Mouse (Mus musculus): ENCODE results near the gene Carmil2. TPM values are rescaled to one million over a fixed set of nuclear protein-coding genes. Genes with fewer than 3 reads are reported as not detected.

The Carmil2 gene
- polyA plus RNA-seq, 1 experiment from 2014 or later, result 0.77 TPM

DNA sequence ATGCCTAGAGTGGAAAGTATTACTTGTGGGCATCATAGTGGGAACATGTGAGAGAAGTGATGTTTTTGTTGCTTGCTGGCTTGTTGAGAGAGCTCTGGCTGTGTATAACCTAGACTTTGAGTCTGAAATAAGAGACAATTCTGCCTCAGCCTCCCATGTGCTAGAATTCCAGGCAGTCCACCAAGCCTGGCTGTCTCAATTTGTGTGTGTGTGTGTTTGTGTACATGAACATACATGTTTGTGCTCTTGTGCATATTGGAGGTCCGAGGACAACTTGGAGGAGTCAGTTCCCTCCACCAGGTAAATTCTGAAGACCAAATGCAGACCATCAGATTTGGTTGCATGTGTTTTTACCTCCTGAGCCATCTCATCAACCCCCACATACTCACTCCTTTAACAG is 40.9 kb upstream of the Carmil2 start:
- Histone ChIP-seq H3K9me3 (ENCODE audit: control insufficient read depth) (no peaks in the 10 kb centered on the region), H3K4me2 (replicated peaks; ENCODE audit: low read depth) (no peak overlapping the region), H3K4me3 (ENCODE audit: low read depth, low read length) (no peak overlapping the region), H3K9ac (ENCODE audit: low read depth, low read length) (no peak overlapping the region), H3K4me1 (replicated peaks; ENCODE audit: control insufficient read depth, insufficient read depth, low read length) (no peaks in the 10 kb centered on the region), H3K27me3 (replicated peaks; ENCODE audit: control insufficient read depth, insufficient read depth, low read length) (no peaks in the 10 kb centered on the region), H3K27ac (ENCODE audit: low read depth, low read length) (no peak overlapping the region), H3K36me3 (ENCODE audit: control insufficient read depth, insufficient read depth) (peaks cover 22% of the 10 kb centered on the region)
- ATAC-seq, result no peak
- TF ChIP-seq CTCF (IDR thresholded peaks at IDR 0.05; ENCODE audit: low read depth), result no peak
- 90% methylated on average over 1 of the region's 1 CpGs for WGBS

DNA sequence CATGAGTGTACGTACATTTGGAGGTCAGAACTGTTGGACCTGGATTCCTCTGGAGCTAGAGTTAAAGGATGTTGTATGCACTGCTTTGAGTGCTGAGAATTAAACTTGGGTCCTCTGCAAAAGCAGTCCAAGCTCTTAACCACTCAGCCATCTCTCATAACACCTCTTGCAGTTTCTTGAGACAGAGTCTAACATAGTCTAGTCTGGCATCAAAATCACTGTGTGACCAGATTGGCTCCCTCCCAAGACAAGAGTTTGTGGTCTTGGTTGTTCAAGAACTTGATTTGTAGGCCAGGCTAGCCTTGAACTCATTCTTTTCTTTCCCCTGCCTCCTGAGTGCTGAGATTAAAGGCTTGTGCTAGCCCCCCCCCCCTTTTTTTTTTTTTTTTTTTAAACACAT is 37.1 kb upstream of the Carmil2 start:
- Histone ChIP-seq H3K27me3 (replicated peaks; ENCODE audit: control insufficient read depth, insufficient read depth, low read length) (no peaks in the 10 kb centered on the region), H3K9ac (ENCODE audit: low read depth, low read length) (no peak overlapping the region), H3K4me3 (ENCODE audit: low read depth, low read length) (no peak overlapping the region), H3K4me1 (replicated peaks; ENCODE audit: control insufficient read depth, insufficient read depth, low read length) (0 out of 2 replicates have a peak, but pooled peaks cover 3% of the 10 kb centered on the region), H3K4me2 (replicated peaks; ENCODE audit: low read depth) (no peak overlapping the region), H3K9me3 (ENCODE audit: control insufficient read depth) (no peaks in the 10 kb centered on the region), H3K27ac (ENCODE audit: low read depth, low read length) (no peak overlapping the region), H3K36me3 (ENCODE audit: control insufficient read depth, insufficient read depth) (peaks cover 28% of the 10 kb centered on the region; the same call in 1 of the 2 replicates)
- no peak for ATAC-seq
- no peak for TF ChIP-seq CTCF (IDR thresholded peaks at IDR 0.05; ENCODE audit: low read depth)
- 96% methylated on average over 1 of the region's 1 CpGs for WGBS

DNA sequence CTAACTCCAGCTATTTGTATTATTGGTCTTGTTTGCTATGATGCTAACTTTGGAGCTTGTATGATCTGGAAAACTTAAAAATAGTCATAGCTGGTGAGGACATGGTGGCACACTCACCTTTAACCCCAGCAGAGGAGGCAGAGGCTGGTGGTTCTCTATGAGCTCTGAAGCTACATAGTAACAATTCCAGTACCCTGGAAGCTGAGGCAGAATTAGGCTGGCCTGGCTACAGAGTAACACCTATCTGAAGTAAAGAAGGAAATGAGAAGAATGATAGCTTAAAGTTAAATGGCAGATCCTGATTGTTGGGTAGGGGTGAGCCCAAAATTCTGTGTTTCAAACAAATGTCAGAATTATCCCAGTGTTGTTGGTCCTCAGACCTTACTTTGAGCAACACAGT is 28.4 kb upstream of the Carmil2 start:
- Histone ChIP-seq H3K36me3 (ENCODE audit: control insufficient read depth, insufficient read depth) (peaks cover 17% of the 10 kb centered on the region; the same call in 1 of the 2 replicates), H3K4me2 (replicated peaks; ENCODE audit: low read depth) (no peak overlapping the region)
- ATAC-seq, result no peak

DNA sequence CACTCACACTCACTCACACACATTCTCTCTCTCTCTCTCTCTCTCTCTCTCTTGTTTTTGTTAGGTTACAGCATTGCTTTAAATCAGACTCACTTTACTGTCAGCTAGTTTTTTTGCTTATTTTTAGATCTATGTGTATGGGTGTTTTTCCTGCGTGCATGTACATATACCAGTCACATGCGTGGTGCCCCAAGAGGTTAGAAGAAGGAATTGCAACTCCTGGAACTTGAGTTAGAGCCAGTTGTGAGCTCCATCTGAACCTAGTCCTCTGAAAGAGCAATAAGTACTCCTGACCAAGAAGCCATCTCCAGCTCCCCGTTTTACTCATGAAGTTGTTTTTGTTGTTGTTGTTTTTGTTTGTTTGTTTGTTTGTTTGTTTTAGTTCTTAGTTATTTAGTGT is 24.9 kb upstream of the Carmil2 start:
- no peak overlapping the region for H3K9ac ChIP-seq (ENCODE audit: low read depth, low read length)
- ATAC-seq, result no peak
- H3K36me3 ChIP-seq (ENCODE audit: control insufficient read depth, insufficient read depth), result peaks cover 32% of the 10 kb centered on the region
- TF ChIP-seq CTCF (IDR thresholded peaks at IDR 0.05; ENCODE audit: low read depth), result peak; percentile 69
- 72% methylated on average over 3 of the region's 3 CpGs for WGBS
- H3K9me3 ChIP-seq (ENCODE audit: control insufficient read depth), result no peaks in the 10 kb centered on the region
- H3K4me2 ChIP-seq (replicated peaks; ENCODE audit: low read depth), result no peak overlapping the region
- H3K27me3 ChIP-seq (replicated peaks; ENCODE audit: control insufficient read depth, insufficient read depth, low read length), result no peaks in the 10 kb centered on the region
- no peaks in the 10 kb centered on the region for H3K4me1 ChIP-seq (replicated peaks; ENCODE audit: control insufficient read depth, insufficient read depth, low read length)
- H3K4me3 ChIP-seq (ENCODE audit: low read depth, low read length), result no peak overlapping the region
- H3K27ac ChIP-seq (ENCODE audit: low read depth, low read length), result no peak overlapping the region

More for the DNA sequence above, 28.4 kb upstream of the Carmil2 start:
- Histone ChIP-seq H3K9ac (ENCODE audit: low read depth, low read length) (no peak overlapping the region), H3K27me3 (replicated peaks; ENCODE audit: control insufficient read depth, insufficient read depth, low read length) (no peaks in the 10 kb centered on the region), H3K4me1 (replicated peaks; ENCODE audit: control insufficient read depth, insufficient read depth, low read length) (no peaks in the 10 kb centered on the region), H3K4me3 (ENCODE audit: low read depth, low read length) (no peak overlapping the region), H3K9me3 (ENCODE audit: control insufficient read depth) (no peaks in the 10 kb centered on the region), H3K27ac (ENCODE audit: low read depth, low read length) (no peak overlapping the region)
- no peak for TF ChIP-seq CTCF (IDR thresholded peaks at IDR 0.05; ENCODE audit: low read depth)

DNA sequence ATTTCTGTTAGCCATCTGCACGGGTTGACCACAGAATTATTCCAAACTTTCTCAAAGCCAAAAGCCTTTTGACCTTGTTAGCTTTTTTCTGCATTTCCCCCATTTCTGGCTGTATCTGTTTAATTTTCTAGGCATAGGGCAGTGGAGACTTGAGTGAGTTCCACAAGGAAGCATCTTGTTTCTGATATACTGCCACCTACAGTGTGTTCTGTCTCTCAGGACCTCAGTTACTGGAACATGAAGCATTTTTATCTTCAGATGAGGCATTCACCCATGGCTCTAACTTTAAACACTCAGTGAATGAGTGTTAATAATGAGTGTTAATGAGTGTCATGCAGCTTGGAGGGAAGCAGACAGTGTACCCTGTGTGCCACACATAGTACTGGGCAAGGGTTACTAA is 8.2 kb upstream of the Carmil2 start:
- H3K4me3 ChIP-seq (ENCODE audit: low read depth, low read length), result no peak overlapping the region
- no peaks in the 10 kb centered on the region for H3K4me1 ChIP-seq (replicated peaks; ENCODE audit: control insufficient read depth, insufficient read depth, low read length)
- H3K27ac ChIP-seq (ENCODE audit: low read depth, low read length), result no peak overlapping the region
- ATAC-seq, result no peak
- no peak overlapping the region for H3K4me2 ChIP-seq (replicated peaks; ENCODE audit: low read depth)
- H3K9me3 ChIP-seq (ENCODE audit: control insufficient read depth), result no peaks in the 10 kb centered on the region
- no peaks in the 10 kb centered on the region for H3K27me3 ChIP-seq (replicated peaks; ENCODE audit: control insufficient read depth, insufficient read depth, low read length)
- WGBS, result 73% methylated on average over 1 of the region's 1 CpGs
- peak; percentile 40 for TF ChIP-seq CTCF (IDR thresholded peaks at IDR 0.05; ENCODE audit: low read depth)
- H3K9ac ChIP-seq (ENCODE audit: low read depth, low read length), result no peak overlapping the region
- H3K36me3 ChIP-seq (ENCODE audit: control insufficient read depth, insufficient read depth), result peaks cover 70% of the 10 kb centered on the region

DNA sequence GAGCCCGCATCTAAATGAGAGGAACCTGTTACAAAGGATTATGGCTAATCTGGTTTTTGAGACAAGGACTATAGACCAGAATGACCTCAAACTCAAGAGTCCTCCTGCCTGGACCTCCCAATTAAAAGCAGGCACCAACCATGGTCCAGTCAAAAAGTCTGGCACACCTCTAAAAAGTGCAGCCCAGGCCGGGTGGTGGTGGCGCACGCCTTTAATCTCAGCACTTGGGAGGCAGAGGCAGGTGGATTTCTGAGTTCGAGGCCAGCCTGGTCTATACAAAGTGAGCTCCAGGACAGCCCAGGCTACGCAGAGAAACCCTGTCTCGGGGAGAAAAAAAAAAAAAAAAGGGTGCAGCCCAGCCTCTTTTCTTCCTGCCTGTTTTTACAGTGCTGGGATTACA is 749 bp upstream of the Carmil2 start:
- no peaks in the 10 kb centered on the region for H3K27me3 ChIP-seq (replicated peaks; ENCODE audit: control insufficient read depth, insufficient read depth, low read length)
- peaks cover 39% of the 10 kb centered on the region for H3K36me3 ChIP-seq (ENCODE audit: control insufficient read depth, insufficient read depth)
- no peak overlapping the region for H3K4me3 ChIP-seq (ENCODE audit: low read depth, low read length)
- no peak overlapping the region for H3K4me2 ChIP-seq (replicated peaks; ENCODE audit: low read depth)
- ATAC-seq, result no peak
- 71% methylated on average over 7 of the region's 7 CpGs for WGBS
- no peak overlapping the region for H3K9ac ChIP-seq (ENCODE audit: low read depth, low read length)
- no peaks in the 10 kb centered on the region for H3K4me1 ChIP-seq (replicated peaks; ENCODE audit: control insufficient read depth, insufficient read depth, low read length)
- no peaks in the 10 kb centered on the region for H3K9me3 ChIP-seq (ENCODE audit: control insufficient read depth)
- no peak for TF ChIP-seq CTCF (IDR thresholded peaks at IDR 0.05; ENCODE audit: low read depth)
- H3K27ac ChIP-seq (ENCODE audit: low read depth, low read length), result no peak overlapping the region

DNA sequence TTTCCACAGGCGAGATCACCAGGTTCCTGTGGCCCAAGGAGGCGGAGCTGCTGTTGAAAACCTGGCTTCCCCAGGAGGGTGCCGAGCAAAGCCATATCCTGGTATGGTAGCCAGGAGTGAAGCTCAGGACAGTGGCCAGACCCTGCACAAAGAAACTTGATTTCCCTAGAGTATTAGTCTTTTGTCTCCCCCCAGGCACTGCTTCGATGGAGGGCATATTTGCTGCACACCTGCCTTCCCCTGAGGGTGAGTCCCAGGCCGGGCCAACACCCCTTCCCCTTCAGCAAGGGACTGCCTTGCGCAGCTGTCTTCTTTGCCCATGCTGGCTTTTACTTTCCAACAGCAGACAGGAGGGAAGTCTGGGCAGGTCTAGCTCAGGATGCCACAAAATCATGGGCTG is 477 bp downstream of the Carmil2 start:
- Histone ChIP-seq H3K9ac (ENCODE audit: low read depth, low read length) (no peak overlapping the region), H3K27ac (ENCODE audit: low read depth, low read length) (no peak overlapping the region), H3K4me2 (replicated peaks; ENCODE audit: low read depth) (no peak overlapping the region), H3K27me3 (replicated peaks; ENCODE audit: control insufficient read depth, insufficient read depth, low read length) (no peaks in the 10 kb centered on the region), H3K36me3 (ENCODE audit: control insufficient read depth, insufficient read depth) (peaks cover 27% of the 10 kb centered on the region), H3K4me3 (ENCODE audit: low read depth, low read length) (no peak overlapping the region), H3K4me1 (replicated peaks; ENCODE audit: control insufficient read depth, insufficient read depth, low read length) (no peaks in the 10 kb centered on the region), H3K9me3 (ENCODE audit: control insufficient read depth) (no peaks in the 10 kb centered on the region)
- ATAC-seq, result no peak
- 67% methylated on average over 6 of the region's 6 CpGs for WGBS
- no peak for TF ChIP-seq CTCF (IDR thresholded peaks at IDR 0.05; ENCODE audit: low read depth)
